11 mouse cellular contexts compared by ENCODE assay signal in the genomic region with DNA sequence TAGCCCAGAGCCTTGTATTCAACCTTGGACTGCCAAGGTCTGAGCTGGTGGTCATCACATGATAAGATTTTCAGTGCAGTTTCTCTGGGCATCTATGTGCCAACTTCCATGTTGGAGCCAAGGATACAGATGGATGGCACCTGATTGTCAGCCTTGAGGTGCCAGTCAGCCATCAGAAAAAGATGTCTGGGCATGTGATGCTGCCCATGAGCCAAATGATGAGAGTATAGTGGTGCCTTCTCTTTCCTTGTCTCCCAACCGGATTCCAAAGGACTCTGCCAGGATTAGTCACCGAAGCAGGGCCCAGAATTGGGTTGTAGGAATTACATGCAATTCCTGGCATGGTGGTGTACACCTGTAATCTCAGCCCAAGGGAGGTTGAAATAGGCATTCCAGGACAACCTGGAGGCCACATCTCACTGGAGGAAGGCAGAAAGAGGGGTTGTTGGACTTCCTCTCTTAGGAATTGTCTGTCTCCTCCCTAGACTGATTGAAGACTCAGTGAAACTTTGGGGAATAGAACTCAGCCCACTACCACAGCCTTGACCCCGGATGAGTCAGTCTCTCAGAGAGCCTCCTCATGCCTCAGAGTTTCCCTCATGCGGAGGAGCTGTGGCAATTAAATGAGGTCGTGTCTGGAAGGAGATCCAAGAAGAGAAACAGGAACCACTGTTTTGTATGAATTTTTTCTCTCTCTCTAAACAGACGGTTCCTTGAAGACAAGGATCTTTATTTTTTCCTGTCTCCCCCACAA. TPM values are rescaled to one million over a fixed set of nuclear protein-coding genes. Genes with fewer than 3 reads are reported as not detected.
A peak's percentile ranks its signal among the peaks of the same experiment; 100 is the strongest.
DNase-seq lines count a peak whose midpoint lies in the region; ATAC-seq and TF ChIP-seq lines count a peak whose summit lies in the region.
"Had no signal": no experiment of that assay in that cellular context is flagged by ENCODE, and none has a peak within 500 bp of the region (broad histone marks: within the 10 kb centered on the region; RNA-seq: fewer than 3 reads in every experiment).

No protein-coding gene starts in this region.

- H3K9me3 ChIP-seq in intestine, embryonic 15.5 days: no peaks in the 10 kb centered on the region
- H3K9me3 ChIP-seq in intestine, embryonic 16.5 days (ENCODE audit: control insufficient read depth, low read length): no peaks in the 10 kb centered on the region
- no peaks in the 10 kb centered on the region for H3K9me3 ChIP-seq in liver, postnatal 0 days (ENCODE audit: low read length)
- H3K9me3 ChIP-seq: neural tube, embryonic 12.5 days had no signal

- no peaks in the 10 kb centered on the region for H3K36me3 ChIP-seq in intestine, embryonic 15.5 days
- H3K36me3 ChIP-seq in intestine, embryonic 16.5 days (ENCODE audit: control insufficient read depth, insufficient read depth, low read length): no peaks in the 10 kb centered on the region
- no peaks in the 10 kb centered on the region for H3K36me3 ChIP-seq in liver, postnatal 0 days (replicated peaks; ENCODE audit: insufficient read depth, low read length)
- H3K36me3 ChIP-seq: neural tube, embryonic 12.5 days had no signal

- TF ChIP-seq CTCF in liver, postnatal 0 days (IDR thresholded peaks at IDR 0.05; ENCODE audit: low read depth): no peak

- no peak overlapping the region for H3K9ac ChIP-seq in intestine, embryonic 15.5 days
- H3K9ac ChIP-seq in intestine, embryonic 16.5 days (ENCODE audit: low read depth, low read length): no peak overlapping the region
- H3K9ac ChIP-seq in liver, postnatal 0 days (replicated peaks): no peak overlapping the region
- H3K9ac ChIP-seq: neural tube, embryonic 12.5 days had no signal

- no peaks in the 10 kb centered on the region for H3K27me3 ChIP-seq in intestine, embryonic 15.5 days (replicated peaks)
- H3K27me3 ChIP-seq in intestine, embryonic 16.5 days (replicated peaks; ENCODE audit: control insufficient read depth, insufficient read depth, low read length): no peaks in the 10 kb centered on the region
- H3K27me3 ChIP-seq in liver, postnatal 0 days (ENCODE audit: insufficient read depth, low read length): no peaks in the 10 kb centered on the region
- H3K27me3 ChIP-seq: neural tube, embryonic 12.5 days had no signal

- 47% methylated on average over 6 of the region's 6 CpGs for WGBS in intestine, embryonic 15.5 days
- WGBS in intestine, embryonic 16.5 days: 49% methylated on average over 6 of the region's 6 CpGs
- 39% methylated on average over 6 of the region's 6 CpGs for WGBS in liver, postnatal 0 days (ENCODE audit: insufficient replicate concordance)

- no peak for ATAC-seq in intestine, embryonic 15.5 days
- no peak for ATAC-seq in intestine, embryonic 16.5 days
- no peak for ATAC-seq in liver, postnatal 0 days

- no peak overlapping the region for H3K4me2 ChIP-seq in intestine, embryonic 15.5 days (replicated peaks)
- no peak overlapping the region for H3K4me2 ChIP-seq in intestine, embryonic 16.5 days (ENCODE audit: low read depth, low read length)
- no peak overlapping the region for H3K4me2 ChIP-seq in liver, postnatal 0 days (ENCODE audit: low read depth, low read length)
- H3K4me2 ChIP-seq: neural tube, embryonic 12.5 days had no signal

- 0 out of 2 replicates have a peak overlapping the region, but pooled peaks have one; percentile 32 for H3K27ac ChIP-seq in intestine, embryonic 15.5 days
- H3K27ac ChIP-seq in intestine, embryonic 16.5 days (ENCODE audit: low read length): no peak overlapping the region
- H3K27ac ChIP-seq in liver, postnatal 0 days (ENCODE audit: low read depth): no peak overlapping the region
- H3K27ac ChIP-seq: neural tube, embryonic 12.5 days had no signal

- DNase-seq in adrenal gland, adult 2 months: peak; percentile 75
- no peak for DNase-seq in adrenal gland, postnatal 4 days (ENCODE audit: low spot score in 2 of 2)
- peak; percentile 81 for DNase-seq in 3T3-L1 (ENCODE audit: low read depth, low spot score)
- DNase-seq in cerebellum, postnatal 14 days: peak; percentile 72 to 82
- no peak for DNase-seq in liver, postnatal 0 days
- no peak for DNase-seq in retina, embryonic 14.5 days (ENCODE audit: low spot score)
- DNase-seq: kidney, adult 2 months; lung, postnatal 14 days had no signal

- 0 out of 2 replicates have a peak, but pooled peaks cover 7% of the 10 kb centered on the region for H3K4me1 ChIP-seq in intestine, embryonic 15.5 days (replicated peaks)
- peaks cover 2% of the 10 kb centered on the region; the same call in 1 of the 2 replicates for H3K4me1 ChIP-seq in intestine, embryonic 16.5 days (ENCODE audit: control insufficient read depth, insufficient read depth, low read length)
- no peaks in the 10 kb centered on the region for H3K4me1 ChIP-seq in liver, postnatal 0 days (ENCODE audit: insufficient read depth)

- H3K4me3 ChIP-seq in intestine, embryonic 15.5 days (replicated peaks): no peak overlapping the region
- H3K4me3 ChIP-seq in intestine, embryonic 16.5 days (ENCODE audit: low read length): no peak overlapping the region
- no peak overlapping the region for H3K4me3 ChIP-seq in liver, postnatal 0 days (ENCODE audit: low read depth, low read length)
- H3K4me3 ChIP-seq: neural tube, embryonic 12.5 days had no signal

- TF ChIP-seq EP300 in liver, postnatal 0 days (IDR thresholded peaks at IDR 0.05; ENCODE audit: low read depth): no peak

RNA-seq across cellular contexts. Expression of gene Insyn1, which starts 46.9 kb away (rescaled TPM):
- total RNA-seq in adrenal gland, adult 2 months (2021): 10 to 100 TPM in 1 of 2 experiments, 1 to 10 TPM in 1; 8.2 to 11.9 TPM
- 9.2 and 12.7 TPM in 2 replicates for polyA plus RNA-seq in adrenal gland, adult 2 months (2012; rRNA removed)
- total RNA-seq in adrenal gland, postnatal 4 days (2021): 10 to 100 TPM; 13.1 to 14.5 TPM
- 0.67 and 0.96 TPM in 2 replicates for polyA plus RNA-seq in intestine, embryonic 15.5 days (2015; fragmentation: Nextera tagmentation; extraction: Ambion mirVana)
- 0.35 and 0.62 TPM in 2 replicates for polyA plus RNA-seq in intestine, embryonic 16.5 days (2015; fragmentation: Nextera tagmentation; extraction: Ambion mirVana)
- not detected in 2 replicates for polyA plus RNA-seq in liver, postnatal 0 days (2015; fragmentation: Nextera tagmentation; extraction: Ambion mirVana)

Comparison
In these comparisons a context has a peak if more than half of its experiments do, and no peak if none do; other contexts are left out.
1. DNase-seq: peak in adrenal gland, adult 2 months (single experiment), 3T3-L1 (single experiment) and cerebellum, postnatal 14 days (2 of 2); none in adrenal gland, postnatal 4 days (0 of 2), liver, postnatal 0 days (single experiment) and retina, embryonic 14.5 days (single experiment).